Mouse (Mus musculus): ENCODE measurements around the gene Sgsm3.

The Sgsm3 gene

GRCm38 (mm10) chr15:80981176-80981575 is 3.6 kb downstream of the Sgsm3 start:
- DNase-seq (ENCODE audit: low spot score), result no peak

GRCm38 (mm10) chr15:80983264-80983663 is 5.7 kb downstream of the Sgsm3 start:
- no peak for DNase-seq (ENCODE audit: low spot score)

GRCm38 (mm10) chr15:80988331-80988730 is 10.8 kb downstream of the Sgsm3 start:
- DNase-seq (ENCODE audit: low spot score), result no peak

- DNase-seq (ENCODE audit: low spot score), result no peak
Measured at GRCm38 (mm10) chr15:80989712-80990111, 12.1 kb downstream of the Sgsm3 start.

GRCm38 (mm10) chr15:80994959-80995358 is 17.4 kb downstream of the Sgsm3 start:
- DNase-seq (ENCODE audit: low spot score), result no peak

- DNase-seq (ENCODE audit: low spot score), result no peak
Measured at GRCm38 (mm10) chr15:80996090-80996835, 18.7 kb downstream of the Sgsm3 start.

GRCm38 (mm10) chr15:80997077-80997476 is 19.5 kb downstream of the Sgsm3 start:
- DNase-seq (ENCODE audit: low spot score), result no peak

GRCm38 (mm10) chr15:81000419-81001138 is 23.0 kb downstream of the Sgsm3 start:
- DNase-seq (ENCODE audit: low spot score), result no peak

- no peak for DNase-seq (ENCODE audit: low spot score)
Measured at GRCm38 (mm10) chr15:81006127-81006735, 28.7 kb downstream of the Sgsm3 start.

- no peak for DNase-seq (ENCODE audit: low spot score)
Measured at GRCm38 (mm10) chr15:81007339-81007738, 29.8 kb downstream of the Sgsm3 start.

GRCm38 (mm10) chr15:81007905-81008304 is 30.3 kb downstream of the Sgsm3 start:
- no peak for DNase-seq (ENCODE audit: low spot score)

GRCm38 (mm10) chr15:81008689-81009123 is 31.1 kb downstream of the Sgsm3 start:
- DNase-seq (ENCODE audit: low spot score), result no peak

GRCm38 (mm10) chr15:81010114-81010513 is 32.5 kb downstream of the Sgsm3 start:
- DNase-seq (ENCODE audit: low spot score), result no peak

GRCm38 (mm10) chr15:81011523-81011922 is 34.0 kb downstream of the Sgsm3 start:
- DNase-seq (ENCODE audit: low spot score), result no peak

- no peak for DNase-seq (ENCODE audit: low spot score)
Measured at GRCm38 (mm10) chr15:81012359-81012758, 34.8 kb downstream of the Sgsm3 start.

- DNase-seq (ENCODE audit: low spot score), result no peak
Measured at GRCm38 (mm10) chr15:81013186-81013585, 35.6 kb downstream of the Sgsm3 start.

- no peak for DNase-seq (ENCODE audit: low spot score)
Measured at GRCm38 (mm10) chr15:81015068-81015744, 37.6 kb downstream of the Sgsm3 start.

GRCm38 (mm10) chr15:81016488-81016887 is 38.9 kb downstream of the Sgsm3 start:
- no peak for DNase-seq (ENCODE audit: low spot score)

- no peak for DNase-seq (ENCODE audit: low spot score)
Measured at GRCm38 (mm10) chr15:81017308-81017707, 39.7 kb downstream of the Sgsm3 start.

GRCm38 (mm10) chr15:81021377-81021776 is 43.8 kb downstream of the Sgsm3 start:
- DNase-seq (ENCODE audit: low spot score), result no peak

- DNase-seq (ENCODE audit: low spot score), result no peak
Measured at GRCm38 (mm10) chr15:81022437-81022836, 44.9 kb downstream of the Sgsm3 start.

GRCm38 (mm10) chr15:81023842-81024241 is 46.3 kb downstream of the Sgsm3 start:
- DNase-seq (ENCODE audit: low spot score), result no peak

Data from urinary bladder, postnatal 25 days (tissue).